Mouse (Mus musculus) midbrain, embryonic 15.5 days (tissue): ENCODE data around the gene Os9. TPM values are rescaled to one million over a fixed set of nuclear protein-coding genes. Genes with fewer than 3 reads are reported as not detected.

Experiments
- ATAC-seq: fragments of 200-750 bp; cut with Nextera tagmentation; replicated peaks from 2 replicates; pipeline ENCODE4 v1.8.0; 2017; ENCODE audit warnings: moderate TSS enrichment
- H3K27ac ChIP-seq: fragments of 300-500 bp; sonication (generic); 2 replicates; pipeline ENCODE4 v1.5.1; 2015; ENCODE audit warnings: mild to moderate bottlenecking, inconsistent platforms
- H3K27me3 ChIP-seq: fragments of 300-500 bp; sonication (generic); replicated peaks from 2 replicates; pipeline ENCODE4 v1.6.1; 2015; ENCODE audit warnings: inconsistent platforms
- H3K36me3 ChIP-seq: fragments of 300-500 bp; sonication (generic); replicated peaks from 2 replicates; pipeline ENCODE4 v1.6.1; 2015; ENCODE audit warnings: inconsistent platforms
- H3K4me1 ChIP-seq: fragments of 300-500 bp; sonication (generic); 2 replicates; pipeline ENCODE4 v1.6.1; 2015; ENCODE audit warnings: inconsistent platforms
- H3K4me2 ChIP-seq: fragments of 300-500 bp; sonication (generic); 2 replicates; pipeline ENCODE4 v1.6.1; 2015; ENCODE audit warnings: inconsistent platforms, mild to moderate bottlenecking, moderate library complexity
- H3K4me3 ChIP-seq: fragments of 300-500 bp; sonication (generic); 2 replicates; pipeline ENCODE4 v1.5.1; 2015; ENCODE audit warnings: mild to moderate bottlenecking, inconsistent platforms
- H3K9ac ChIP-seq: fragments of 300-500 bp; sonication (generic); 2 replicates; pipeline ENCODE4 v1.6.1; 2015; ENCODE audit warnings: mild to moderate bottlenecking, inconsistent platforms
- H3K9me3 ChIP-seq: fragments of 300-500 bp; sonication (generic); 2 replicates; pipeline ENCODE4 v1.6.1; 2016; ENCODE audit warnings: inconsistent platforms
- WGBS: fragments of 180-500 bp; shearing (Covaris S2); methylation state at CpG from one replicate; pipeline ENCODE4 v1.1.7; 2015; ENCODE audit warnings: mixed read lengths; 5-methylcytosine and 5-hydroxymethylcytosine counted together
- polyA plus RNA-seq: library from polyadenylated mRNA; unstranded; fragments of >200 nt; fragmentation: Nextera tagmentation; extraction: Ambion mirVana; gene quantifications from 2 replicates; pipeline ENCODE4 v1.2.1, GENCODE M21; 2015

Os9 gene
- polyA plus RNA-seq, 1 experiment from 2014 or later: 135 TPM

DNA sequence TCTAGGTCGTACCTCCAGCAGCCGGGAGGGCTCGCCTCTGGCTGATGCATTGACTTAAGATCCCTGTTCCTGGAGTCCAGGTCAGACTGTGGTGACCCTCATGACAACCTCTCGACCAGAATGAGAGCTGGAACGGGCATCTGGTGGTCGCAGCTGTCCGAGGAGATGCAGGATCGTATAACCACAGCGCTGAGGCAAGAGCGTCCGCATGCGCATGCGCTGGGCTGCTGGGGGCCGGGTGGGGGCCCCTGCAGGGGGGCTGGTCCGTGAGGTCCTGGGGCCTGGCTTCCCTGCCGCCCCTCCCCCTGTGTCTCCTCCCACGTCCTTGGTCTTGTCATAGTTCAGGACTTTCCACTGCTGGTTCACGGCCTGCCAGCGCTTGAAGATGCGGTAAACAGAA is 64.4 kb downstream of the Os9 start:
- 92% methylated on average over 20 of the region's 20 CpGs for WGBS
- no peak for ATAC-seq
- no peak overlapping the region for H3K4me3 ChIP-seq
- peaks cover 41% of the 10 kb centered on the region for H3K4me1 ChIP-seq
- no peak overlapping the region for H3K4me2 ChIP-seq
- H3K9me3 ChIP-seq: no peaks in the 10 kb centered on the region
- peaks cover 8% of the 10 kb centered on the region for H3K27me3 ChIP-seq
- peaks cover 39% of the 10 kb centered on the region for H3K36me3 ChIP-seq
- no peak overlapping the region for H3K27ac ChIP-seq
- H3K9ac ChIP-seq: no peak overlapping the region

DNA sequence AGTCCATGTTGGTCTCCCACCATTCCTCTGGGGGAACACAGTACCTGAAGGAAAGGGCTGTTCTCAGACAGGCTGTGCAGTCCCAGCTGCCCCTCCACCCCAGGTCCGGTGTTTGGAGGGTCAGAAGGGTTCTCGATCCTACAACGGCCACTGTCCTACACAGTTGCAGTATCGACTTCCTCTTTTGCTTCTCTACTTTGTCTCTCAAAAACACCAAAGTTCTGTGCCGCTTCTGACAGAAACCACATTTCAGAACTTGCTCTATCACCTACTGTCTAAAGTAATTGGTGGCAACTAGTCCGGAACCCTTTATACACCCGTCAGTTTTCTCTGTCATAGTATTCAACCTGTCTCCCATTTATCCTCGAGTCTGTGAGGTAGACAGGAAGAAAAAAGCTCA is 65.5 kb downstream of the Os9 start:
- no peak overlapping the region for H3K27ac ChIP-seq
- H3K9me3 ChIP-seq: no peaks in the 10 kb centered on the region
- ATAC-seq: no peak
- H3K4me3 ChIP-seq: no peak overlapping the region
- WGBS: 91% methylated on average over 8 of the region's 8 CpGs
- H3K4me1 ChIP-seq: peaks cover 33% of the 10 kb centered on the region
- no peak overlapping the region for H3K9ac ChIP-seq
- no peak overlapping the region for H3K4me2 ChIP-seq
- H3K36me3 ChIP-seq: peaks cover 39% of the 10 kb centered on the region
- H3K27me3 ChIP-seq: peaks cover 18% of the 10 kb centered on the region

DNA sequence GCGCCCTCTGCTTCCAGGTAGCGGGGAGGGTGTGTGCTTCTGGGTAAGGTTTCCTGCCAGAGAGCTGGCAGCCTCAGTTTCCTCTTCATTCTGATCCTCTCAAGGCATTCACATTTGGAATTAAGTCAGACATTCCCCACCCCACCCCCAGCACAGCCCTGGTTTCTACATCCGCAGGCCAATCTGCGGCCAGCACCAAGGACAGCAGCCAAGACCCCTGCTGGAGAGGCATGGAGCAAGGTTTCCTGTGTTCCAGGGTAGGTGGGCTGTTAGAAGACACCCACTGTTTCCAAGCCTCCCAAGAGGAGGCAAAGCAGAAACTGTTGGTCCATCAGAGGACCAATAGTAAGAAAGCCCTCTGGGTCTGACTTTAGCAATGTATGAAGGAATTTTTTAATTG is 66.3 kb downstream of the Os9 start:
- Histone ChIP-seq H3K4me2 (no peak overlapping the region), H3K36me3 (peaks cover 39% of the 10 kb centered on the region), H3K27me3 (peaks cover 26% of the 10 kb centered on the region), H3K9me3 (no peaks in the 10 kb centered on the region), H3K27ac (no peak overlapping the region), H3K4me1 (peaks cover 36% of the 10 kb centered on the region), H3K4me3 (no peak overlapping the region), H3K9ac (no peak overlapping the region)
- no peak for ATAC-seq
- 80% methylated on average over 4 of the region's 4 CpGs for WGBS

DNA sequence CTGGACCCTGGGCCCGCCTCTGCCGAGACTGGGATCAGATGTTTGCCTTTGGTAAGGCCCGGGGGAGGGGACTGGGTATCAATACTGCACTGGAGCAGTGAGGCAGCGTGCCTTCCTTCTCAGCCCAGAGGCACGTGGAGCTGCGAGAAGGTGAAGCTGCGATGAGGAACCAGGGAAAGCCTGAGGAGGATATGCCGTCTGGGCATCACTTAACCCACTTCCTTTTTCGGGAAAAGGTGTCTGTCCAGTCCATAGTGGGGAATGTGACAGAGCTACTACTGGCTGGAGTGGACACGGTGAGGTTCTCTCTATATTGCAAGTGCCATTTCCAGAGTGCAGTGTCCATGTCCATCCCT is 70.8 kb downstream of the Os9 start:
- 21% methylated on average over 10 of the region's 10 CpGs for WGBS
- Histone ChIP-seq H3K4me2 (no peak overlapping the region), H3K9ac (no peak overlapping the region), H3K27ac (no peak overlapping the region), H3K4me1 (peaks cover 16% of the 10 kb centered on the region), H3K4me3 (no peak overlapping the region), H3K9me3 (no peaks in the 10 kb centered on the region), H3K27me3 (peaks cover 50% of the 10 kb centered on the region), H3K36me3 (peaks cover 14% of the 10 kb centered on the region)
- no peak for ATAC-seq

DNA sequence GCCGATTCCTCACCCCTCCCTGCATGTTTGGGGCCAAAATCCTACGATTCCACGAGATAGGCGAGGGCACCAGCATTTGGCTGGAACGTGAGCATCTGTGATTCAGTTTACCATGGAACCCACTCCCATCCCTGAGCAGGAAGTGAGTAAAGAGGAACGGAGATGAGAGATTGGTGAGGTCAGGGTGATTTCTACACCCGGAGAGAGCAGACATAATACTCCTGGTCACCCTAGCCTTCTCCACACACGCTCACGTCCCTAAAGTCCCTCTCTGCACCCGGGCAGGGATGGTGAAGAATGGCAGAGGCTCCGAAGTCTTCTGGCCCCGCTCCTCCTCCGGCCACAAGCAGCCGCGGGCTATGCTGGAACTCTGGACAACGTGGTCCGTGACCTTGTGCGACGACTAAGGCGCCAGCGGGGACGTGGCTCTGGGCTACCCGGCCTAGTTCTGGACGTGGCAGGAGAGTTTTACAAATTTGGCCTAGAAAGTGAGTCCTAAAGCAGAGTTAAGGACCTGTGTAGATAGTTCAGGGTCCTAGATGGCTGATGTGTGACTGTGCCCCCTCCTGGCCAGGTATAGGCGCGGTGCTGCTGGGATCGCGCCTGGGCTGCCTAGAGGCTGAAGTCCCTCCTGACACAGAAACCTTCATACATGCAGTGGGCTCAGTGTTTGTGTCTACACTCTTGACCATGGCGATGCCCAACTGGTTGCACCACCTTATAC is 71.4 kb downstream of the Os9 start:
- Histone ChIP-seq H3K4me2 (no peak overlapping the region), H3K27ac (no peak overlapping the region)
- ATAC-seq: no peak

DNA sequence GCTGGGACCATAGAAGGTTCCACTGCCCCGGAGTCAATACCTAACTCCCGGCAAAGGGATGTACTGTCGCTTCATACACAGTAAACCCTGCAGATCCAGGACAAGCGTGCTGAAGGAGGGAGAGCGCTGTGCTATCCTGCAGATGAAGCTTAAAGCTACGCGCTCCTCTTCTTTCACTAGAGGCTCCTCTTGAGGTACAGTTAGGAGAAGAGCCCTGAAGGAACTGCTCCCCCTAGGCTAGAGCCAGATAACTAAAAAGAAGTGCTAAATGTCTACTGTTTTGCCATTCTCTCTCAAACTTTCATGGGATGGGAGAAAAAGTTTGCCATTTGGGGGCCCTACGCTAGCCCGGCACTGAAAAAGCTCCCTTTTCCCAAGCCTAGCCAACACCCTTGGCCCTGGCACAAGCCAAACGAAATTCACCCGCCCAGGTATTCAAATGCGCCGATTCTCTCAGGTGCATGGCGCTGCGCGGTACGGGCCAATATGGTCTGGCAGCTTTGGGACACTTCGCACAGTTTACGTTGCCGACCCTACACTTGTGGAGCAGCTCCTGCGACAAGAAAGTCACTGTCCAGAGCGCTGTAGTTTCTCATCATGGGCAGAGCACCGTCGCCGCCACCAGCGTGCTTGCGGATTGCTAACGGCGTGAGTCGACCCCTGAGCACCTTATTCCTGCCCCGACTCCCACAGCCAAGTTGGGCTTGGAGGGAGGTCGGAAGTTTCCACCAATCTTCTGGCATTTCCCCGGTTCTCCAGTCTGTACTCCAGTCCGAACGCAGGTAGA is 72.1 kb downstream of the Os9 start:
- H3K27ac ChIP-seq: no peak overlapping the region
- peaks cover 50% of the 10 kb centered on the region for H3K27me3 ChIP-seq
- no peak for ATAC-seq
- no peaks in the 10 kb centered on the region for H3K9me3 ChIP-seq
- H3K36me3 ChIP-seq: peaks cover 11% of the 10 kb centered on the region
- no peak overlapping the region for H3K4me2 ChIP-seq
- peaks cover 11% of the 10 kb centered on the region for H3K4me1 ChIP-seq
- H3K4me3 ChIP-seq: no peak overlapping the region
- WGBS: 6% methylated on average over 35 of the region's 35 CpGs
- H3K9ac ChIP-seq: no peak overlapping the region

More for the DNA sequence above, 71.4 kb downstream of the Os9 start:
- H3K36me3 ChIP-seq: peaks cover 14% of the 10 kb centered on the region
- no peaks in the 10 kb centered on the region for H3K9me3 ChIP-seq
- 3% methylated on average over 29 of the region's 29 CpGs for WGBS
- peaks cover 11% of the 10 kb centered on the region for H3K4me1 ChIP-seq
- no peak overlapping the region for H3K4me3 ChIP-seq
- H3K27me3 ChIP-seq: peaks cover 50% of the 10 kb centered on the region
- H3K9ac ChIP-seq: no peak overlapping the region

DNA sequence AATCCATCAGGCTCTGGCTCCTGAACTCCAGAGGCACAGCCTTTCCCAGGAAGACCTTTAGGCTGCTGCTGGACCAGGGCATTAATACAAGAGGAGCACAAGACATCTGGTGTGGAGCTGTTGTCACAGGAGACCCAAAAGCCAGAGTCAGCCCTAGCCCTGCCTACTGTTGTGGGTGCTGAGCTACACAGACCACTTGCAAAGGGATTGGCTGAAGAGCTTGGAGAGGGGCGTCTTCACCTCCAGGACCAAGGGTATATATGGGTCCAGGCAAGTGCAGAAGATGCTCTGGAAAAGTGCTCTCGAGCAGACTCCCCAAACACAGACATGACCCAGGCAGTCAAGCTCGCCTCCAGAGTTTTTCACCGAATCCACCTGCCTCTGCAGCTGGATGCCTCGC is 73.0 kb downstream of the Os9 start, which contains the start of gene Cyp27b1:
TSS of gene Cyp27b1 (plus strand) at position 297 of the 400 bp plus-strand sequence.
- Histone ChIP-seq H3K9ac (no peak within 1 kb of the TSS), H3K4me1 (peaks cover 12% of the 10 kb centered on the region), H3K4me3 (no peak within 1 kb of the TSS), H3K9me3 (no peaks in the 10 kb centered on the region), H3K27me3 (peaks cover 50% of the 10 kb centered on the region), H3K27ac (no peak within 1 kb of the TSS), H3K36me3 (0 out of 2 replicates have a peak, but pooled peaks cover 3% of the 10 kb centered on the region), H3K4me2 (no peak within 1 kb of the TSS)
- WGBS: 30% methylated on average over 5 of the region's 5 CpGs
- ATAC-seq: no peak

Other genes starting within 250 kb of the Os9 start
- gene Atp23, start 219.8 kb downstream of the Os9 start, polyA plus RNA-seq: 12.2 and 13.3 TPM in 2 replicates
- 16.5 and 18.6 TPM in 2 replicates for gene Ctdsp2, start 142.4 kb downstream of the Os9 start, polyA plus RNA-seq
- 2.2 and 3.2 TPM in 2 replicates for gene Avil, start 120.4 kb downstream of the Os9 start, polyA plus RNA-seq
- gene Tsfm, start 90.3 kb downstream of the Os9 start, polyA plus RNA-seq: 57.3 and 62.7 TPM in 2 replicates
- gene Mettl1, start 79.7 kb downstream of the Os9 start, polyA plus RNA-seq: 20.5 and 21.7 TPM in 2 replicates
- 0.08 and 0.37 TPM in 2 replicates for gene Eef1akmt3, start 79.6 kb downstream of the Os9 start, polyA plus RNA-seq
- gene Cyp27b1, start 72.9 kb downstream of the Os9 start, polyA plus RNA-seq: 0.06 and 0.18 TPM in 2 replicates
- gene March9, start 60.9 kb downstream of the Os9 start, polyA plus RNA-seq: 8.4 and 8.9 TPM in 2 replicates
- 793 and 910 TPM in 2 replicates for gene Cdk4, start 57.6 kb downstream of the Os9 start, polyA plus RNA-seq
- 113 and 120 TPM in 2 replicates for gene Tspan31, start 50.9 kb downstream of the Os9 start, polyA plus RNA-seq
- 6.3 and 6.6 TPM in 2 replicates for gene Agap2, start 45.8 kb downstream of the Os9 start, polyA plus RNA-seq
- 62.2 and 62.3 TPM in 2 replicates for gene B4galnt1, start 44.1 kb upstream of the Os9 start, polyA plus RNA-seq
- gene Slc26a10, start 59.5 kb upstream of the Os9 start, polyA plus RNA-seq: 0.94 and 0.98 TPM in 2 replicates
- gene Arhgef25, start 69.0 kb upstream of the Os9 start, polyA plus RNA-seq: 20.6 and 21.9 TPM in 2 replicates
- 288 and 297 TPM in 2 replicates for gene Dtx3, start 74.6 kb upstream of the Os9 start, polyA plus RNA-seq
- gene Pip4k2c, start 90.5 kb upstream of the Os9 start, polyA plus RNA-seq: 17.9 and 18.7 TPM in 2 replicates
- gene Kif5a, start 142.2 kb upstream of the Os9 start, polyA plus RNA-seq: 99.0 and 103 TPM in 2 replicates
- 355 and 362 TPM in 2 replicates for gene Dctn2, start 145.2 kb upstream of the Os9 start, polyA plus RNA-seq
- 16.2 and 18.8 TPM in 2 replicates for gene Mbd6, start 167.9 kb upstream of the Os9 start, polyA plus RNA-seq
- gene Mars, start 190.7 kb upstream of the Os9 start, polyA plus RNA-seq: 121 and 123 TPM in 2 replicates
- 0.87 and 0.99 TPM in 2 replicates for gene Arhgap9, start 200.8 kb upstream of the Os9 start, polyA plus RNA-seq
- 1.1 and 1.5 TPM in 2 replicates for gene Gli1, start 220.8 kb upstream of the Os9 start, polyA plus RNA-seq
- 0.04 and 0.06 TPM in 2 replicates for gene Inhbe, start 233.3 kb upstream of the Os9 start, polyA plus RNA-seq
- not detected in 2 replicates for gene Inhbc, start 249.3 kb upstream of the Os9 start, polyA plus RNA-seq